Mouse (Mus musculus): Measurements from ENCODE around the gene Svep1.

The Svep1 gene

GRCm38 (mm10) chr4:58170430-58170829 lies 36.2 kb downstream of the Svep1 start:
- DNase-seq (ENCODE audit: low spot score) = no peak

GRCm38 (mm10) chr4:58169918-58170317 lies 36.7 kb downstream of the Svep1 start:
- no peak for DNase-seq (ENCODE audit: low spot score)

DNA sequence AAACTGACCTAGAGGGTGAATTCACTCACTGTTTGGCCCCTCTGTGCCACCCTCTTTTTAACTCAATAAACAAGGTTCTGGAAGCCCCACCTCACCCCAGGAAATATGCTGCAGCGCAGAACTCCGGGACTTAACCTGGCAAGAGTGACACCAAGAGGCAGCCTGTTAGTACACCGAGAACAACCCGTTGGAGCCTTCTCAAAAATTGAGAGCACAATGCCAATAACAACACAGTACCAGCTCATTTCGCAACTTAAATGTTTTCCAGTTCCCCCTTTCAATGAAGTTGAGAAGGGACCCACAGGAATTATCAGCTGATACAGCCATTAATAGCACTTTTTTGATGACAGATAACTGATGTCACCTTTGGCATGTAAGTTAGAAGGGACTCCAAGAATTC lies 38.3 kb downstream of the Svep1 start:
- DNase-seq (ENCODE audit: low spot score) = no peak

DNA sequence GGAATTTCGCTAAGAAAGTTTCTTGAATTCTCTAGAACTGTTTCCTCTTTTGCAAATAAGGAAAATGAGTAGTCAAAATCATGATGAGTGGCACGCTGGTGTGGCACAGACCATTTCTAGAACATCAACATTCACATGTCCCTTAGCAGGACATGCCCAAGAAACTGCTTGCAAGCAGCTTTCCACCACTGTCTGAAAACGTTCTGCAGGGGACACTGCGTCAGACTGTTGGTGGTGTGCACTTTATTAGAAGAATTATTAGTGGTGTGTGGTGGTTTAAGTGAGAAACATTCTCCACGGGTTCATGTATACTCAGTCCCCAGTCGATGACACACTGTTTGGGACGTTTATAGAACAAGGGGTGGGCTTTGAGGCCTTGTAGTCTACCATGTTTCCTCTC lies 40.9 kb downstream of the Svep1 start:
- no peak for DNase-seq (ENCODE audit: low spot score)

DNA sequence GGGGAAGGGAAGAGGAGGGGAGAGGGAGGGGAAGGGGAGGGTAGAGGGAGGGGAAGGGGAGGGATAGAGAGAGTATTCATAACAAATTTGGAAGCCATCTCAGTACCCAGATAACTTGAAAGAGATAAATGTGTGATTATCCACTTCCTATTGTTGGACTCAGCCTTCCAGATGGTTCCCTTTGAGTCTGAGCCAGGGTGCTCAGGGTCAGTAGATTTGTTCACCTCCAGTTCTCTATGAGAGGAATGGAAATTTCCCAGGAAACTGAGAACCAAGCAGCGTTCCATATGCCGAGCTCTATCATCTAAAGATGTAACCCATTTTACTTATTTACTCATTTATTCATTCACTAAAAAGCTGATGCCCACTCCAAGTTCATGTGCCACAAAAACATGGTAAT lies 44.8 kb downstream of the Svep1 start:
- DNase-seq (ENCODE audit: low spot score) = no peak

DNA sequence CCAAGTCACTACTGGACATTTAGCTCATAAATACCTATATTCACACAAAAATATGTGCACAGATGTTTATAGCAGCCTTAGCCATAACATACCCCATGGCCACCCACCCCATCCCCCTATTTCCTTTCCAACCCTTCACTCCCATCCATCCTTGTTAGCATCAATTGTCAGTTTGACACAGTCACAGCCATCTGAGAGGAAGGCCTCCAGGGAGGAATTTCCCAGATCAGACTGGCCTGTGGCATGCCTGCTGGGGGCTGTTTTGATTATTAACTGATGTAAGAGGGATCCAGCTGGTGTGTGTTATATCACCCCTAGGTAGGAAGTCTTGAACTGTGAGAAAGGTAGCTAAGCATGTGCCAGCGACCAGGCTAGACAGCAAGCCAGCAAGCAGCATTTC lies 47.1 kb downstream of the Svep1 start:
- DNase-seq (ENCODE audit: low spot score) = no peak

DNA sequence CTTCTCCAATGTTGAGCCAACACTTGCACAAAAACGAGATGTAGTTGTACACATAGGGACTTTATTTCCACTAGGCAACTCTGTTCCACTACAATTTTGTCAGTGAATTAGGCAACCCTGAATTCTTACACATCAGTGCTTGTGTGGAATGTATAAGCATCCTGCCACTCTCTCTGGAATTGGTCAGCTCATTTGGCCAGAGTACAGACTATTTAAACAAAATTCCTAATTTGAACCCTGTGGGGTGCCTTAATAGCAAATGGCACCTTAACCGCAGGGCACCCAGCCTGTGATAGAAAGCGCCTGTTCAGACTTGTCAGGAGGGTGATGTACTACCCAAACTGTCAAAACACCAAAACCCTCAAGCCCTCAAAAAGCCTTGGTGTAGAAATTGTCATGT lies 56.4 kb downstream of the Svep1 start:
- no peak for DNase-seq (ENCODE audit: low spot score)

- no peak for DNase-seq (ENCODE audit: low spot score)
Measured at GRCm38 (mm10) chr4:58149186-58149585, 57.5 kb downstream of the Svep1 start.

DNA sequence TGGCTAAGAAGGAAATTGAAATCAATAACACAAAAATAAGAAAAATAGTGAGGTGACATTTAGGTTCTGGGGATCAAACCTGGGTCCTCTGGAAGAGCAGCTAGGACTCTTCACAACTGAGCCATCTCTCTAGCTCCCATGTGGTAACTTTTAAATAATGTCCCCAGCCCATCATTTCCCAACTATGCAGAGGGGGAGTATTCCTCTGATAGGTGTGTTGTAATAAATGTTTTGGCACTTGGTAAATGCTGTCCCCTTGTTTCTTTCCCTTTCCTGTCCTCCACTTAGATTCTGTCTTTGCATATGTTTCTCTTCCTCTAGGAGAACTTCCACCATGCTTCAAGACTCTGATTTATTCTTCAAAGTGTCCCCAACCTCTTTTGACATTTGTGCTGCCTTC lies 58.1 kb downstream of the Svep1 start:
- DNase-seq (ENCODE audit: low spot score) = no peak

- DNase-seq (ENCODE audit: low spot score) = no peak
Measured at GRCm38 (mm10) chr4:58146676-58147075, 60.0 kb downstream of the Svep1 start.

DNA sequence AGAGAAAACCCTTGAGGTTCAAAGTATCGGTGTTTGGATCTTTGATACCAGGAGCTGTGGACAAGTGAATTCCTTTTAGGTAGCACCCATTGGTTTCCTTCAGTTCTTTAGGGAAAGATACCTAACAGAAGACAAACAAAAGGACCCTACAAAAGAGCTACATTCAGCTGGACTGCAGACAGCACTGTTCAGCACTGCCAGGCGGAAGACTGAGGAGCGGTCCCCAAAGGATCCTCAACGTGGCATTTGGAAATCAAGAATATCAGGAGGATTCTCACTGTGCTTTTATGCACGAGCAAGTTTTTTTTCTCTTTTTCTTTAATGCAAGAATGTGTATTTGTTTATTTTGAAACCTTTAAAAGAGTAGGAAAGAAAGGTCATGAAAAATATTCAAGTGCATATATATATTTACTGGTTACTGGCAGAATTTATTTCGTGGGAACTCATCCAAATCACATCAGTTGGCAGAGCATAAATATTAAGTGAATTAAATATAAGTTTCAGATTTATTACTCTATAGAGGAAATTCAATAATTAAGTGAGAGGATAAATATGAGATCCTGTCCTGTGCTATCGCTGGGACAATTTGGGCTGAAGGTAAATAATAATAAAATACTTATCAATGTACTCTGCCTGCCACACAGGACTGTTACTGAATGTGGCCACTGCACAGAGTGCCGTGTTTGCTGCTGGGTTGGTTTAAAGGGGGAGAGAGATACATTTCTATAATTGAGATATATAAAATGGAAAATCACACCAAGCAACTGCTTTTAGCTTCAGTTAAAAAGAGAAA lies 66.7 kb downstream of the Svep1 start:
- no peak for DNase-seq (ENCODE audit: low spot score)

GRCm38 (mm10) chr4:58139241-58139640 lies 67.4 kb downstream of the Svep1 start:
- DNase-seq (ENCODE audit: low spot score) = no peak

DNA sequence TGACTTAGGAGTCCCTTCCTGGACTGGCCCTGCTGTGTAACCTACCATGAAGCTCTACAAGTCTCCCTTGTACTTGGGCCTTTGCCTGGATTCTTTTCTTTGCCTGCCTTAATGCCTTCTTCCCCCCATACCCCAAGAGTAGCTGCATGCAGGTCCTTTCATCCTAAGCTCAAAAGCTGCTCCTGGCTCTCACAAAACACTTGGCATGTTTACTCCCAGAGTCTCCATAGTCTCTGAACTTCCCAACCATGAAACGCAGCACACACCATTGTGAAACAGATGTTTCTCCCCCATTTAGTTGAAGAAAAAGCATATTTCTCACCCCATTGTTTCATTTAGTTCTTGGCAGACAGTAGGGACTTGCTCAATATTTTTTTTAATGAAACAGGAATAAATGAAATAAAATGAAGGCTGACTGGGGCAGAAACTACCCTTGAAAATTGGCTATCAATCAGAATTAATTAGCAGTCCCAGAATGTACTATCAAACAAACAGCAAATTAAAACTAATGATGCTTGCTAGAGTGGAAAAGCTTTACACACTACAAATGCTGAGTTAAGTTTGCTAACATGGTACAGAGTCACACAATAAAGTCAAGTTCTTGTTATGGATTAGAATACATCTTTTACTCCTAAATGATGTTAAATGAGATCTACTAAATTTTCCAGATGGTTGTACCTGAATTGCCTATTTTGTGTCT lies 72.9 kb downstream of the Svep1 start:
- DNase-seq (ENCODE audit: low spot score) = no peak

DNA sequence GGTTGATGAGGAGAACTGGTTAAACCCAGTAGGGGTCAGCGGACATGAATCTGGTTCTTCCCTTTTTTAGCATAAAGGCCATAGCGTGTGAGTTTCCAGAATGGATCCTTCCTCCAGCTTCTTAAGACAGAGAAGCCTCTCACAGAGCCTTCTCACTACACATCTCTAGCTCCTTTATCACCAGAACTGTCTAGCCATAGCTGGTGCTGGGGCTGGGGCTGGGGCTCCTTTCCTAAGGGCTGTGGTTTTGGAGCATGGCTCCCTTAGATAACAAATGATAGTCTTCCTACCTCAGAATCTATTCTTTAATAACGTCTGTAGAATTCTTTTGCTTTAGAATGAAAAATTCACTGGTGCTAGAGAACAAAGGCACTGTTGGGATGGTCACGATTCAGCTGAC lies 76.8 kb downstream of the Svep1 start:
- no peak for DNase-seq (ENCODE audit: low spot score)

GRCm38 (mm10) chr4:58127024-58127423 lies 79.6 kb downstream of the Svep1 start:
- DNase-seq (ENCODE audit: low spot score) = no peak

DNA sequence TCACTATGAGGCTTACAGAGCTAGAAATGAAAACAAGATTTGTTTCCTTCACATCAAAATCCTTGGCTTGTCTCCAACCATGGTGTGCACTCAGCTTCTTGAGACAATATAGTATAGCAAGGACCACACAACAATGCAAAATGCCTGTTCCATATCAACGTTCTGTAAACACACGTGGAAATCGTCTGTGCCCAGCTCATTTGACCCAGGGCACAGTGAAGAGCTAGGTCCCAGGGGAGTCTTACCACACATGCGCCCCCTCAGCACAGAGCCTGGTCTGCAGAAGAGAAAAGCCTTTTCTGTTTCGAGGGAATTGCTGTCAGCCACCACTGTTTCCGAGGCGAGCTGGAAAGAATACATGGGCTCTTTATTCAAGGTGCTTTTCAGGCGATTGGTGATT lies 91.2 kb downstream of the Svep1 start:
- DNase-seq (ENCODE audit: low spot score) = no peak

DNA sequence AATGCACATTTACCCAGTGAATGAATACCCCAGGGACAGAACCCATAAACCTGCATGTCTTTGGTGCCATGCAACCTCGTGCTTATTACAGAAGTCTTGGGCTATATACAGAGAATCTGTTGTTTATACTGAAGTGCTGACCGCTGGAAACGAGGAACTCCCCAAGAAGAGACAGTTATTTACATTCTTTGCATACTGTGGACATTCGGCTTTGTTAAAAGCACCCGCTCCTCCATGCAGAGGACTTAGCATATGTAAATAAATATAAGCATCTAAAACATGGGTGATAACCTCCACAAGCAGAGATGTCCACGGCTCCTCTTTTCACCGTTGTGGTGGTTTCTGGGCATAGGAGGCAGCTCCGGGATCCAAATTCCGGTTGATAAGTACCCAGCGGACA lies 95.7 kb downstream of the Svep1 start:
- DNase-seq (ENCODE audit: low spot score) = no peak

DNA sequence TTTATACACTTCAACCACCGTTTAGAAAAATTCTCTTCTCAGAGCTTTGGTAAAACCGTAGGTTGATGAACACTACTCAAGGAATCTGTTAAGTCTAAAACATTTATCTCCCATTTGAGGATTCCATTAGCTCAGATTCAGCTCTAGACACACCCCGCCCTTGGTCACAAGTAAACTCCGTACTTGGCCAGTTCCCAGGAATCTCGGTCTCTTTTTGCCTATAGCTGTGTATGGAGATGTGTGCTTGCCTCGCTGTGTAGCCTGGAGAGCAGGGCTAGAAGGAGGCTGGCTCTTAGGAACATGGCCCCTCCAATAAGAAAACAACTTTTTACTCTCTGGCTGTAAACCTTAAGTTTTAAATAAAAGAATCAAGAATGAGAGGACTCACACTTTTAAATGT lies 96.9 kb downstream of the Svep1 start:
- no peak for DNase-seq (ENCODE audit: low spot score)

- no peak for DNase-seq (ENCODE audit: low spot score)
Measured at GRCm38 (mm10) chr4:58108364-58108763, 98.3 kb downstream of the Svep1 start.

DNA sequence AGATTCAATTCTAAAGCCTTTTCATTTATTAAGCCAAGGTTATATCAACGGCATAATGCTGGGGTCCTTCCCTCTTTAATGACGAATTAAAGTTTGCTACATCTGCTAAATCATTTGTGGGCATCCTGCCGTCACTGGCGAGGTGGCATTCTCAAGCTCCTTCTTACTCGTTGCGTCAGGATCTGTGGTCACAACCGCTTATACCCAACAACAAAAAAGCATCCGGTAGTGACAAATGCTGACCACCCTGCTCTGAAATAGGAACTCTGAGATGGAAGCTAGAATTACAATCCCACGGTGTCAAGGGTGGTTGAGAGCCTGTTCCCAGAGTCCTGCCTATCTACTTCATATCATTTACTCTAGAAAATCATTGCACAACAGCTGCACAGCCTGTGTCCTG lies 108.9 kb downstream of the Svep1 start:
- DNase-seq (ENCODE audit: low spot score) = no peak

DNA sequence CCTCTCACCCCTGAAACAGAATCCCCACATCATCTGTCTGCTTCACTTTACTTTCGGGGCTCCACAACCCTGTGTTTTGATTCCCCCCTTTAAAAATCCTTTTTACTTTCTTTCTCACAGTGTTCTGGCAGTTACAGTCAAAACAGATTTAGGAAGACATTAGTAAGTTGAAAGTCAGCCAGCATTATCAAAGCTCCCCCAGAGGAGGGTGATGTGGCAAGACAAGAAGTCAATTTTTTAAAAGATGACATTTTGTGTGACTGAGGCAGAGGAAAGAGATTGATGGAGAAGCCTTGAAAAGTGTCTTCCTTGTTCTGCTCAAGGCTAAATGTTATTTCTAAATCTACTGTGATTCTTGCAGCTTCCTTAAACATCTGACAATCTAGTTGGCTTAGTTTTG lies 119.9 kb downstream of the Svep1 start:
- DNase-seq (ENCODE audit: low spot score) = no peak

DNA sequence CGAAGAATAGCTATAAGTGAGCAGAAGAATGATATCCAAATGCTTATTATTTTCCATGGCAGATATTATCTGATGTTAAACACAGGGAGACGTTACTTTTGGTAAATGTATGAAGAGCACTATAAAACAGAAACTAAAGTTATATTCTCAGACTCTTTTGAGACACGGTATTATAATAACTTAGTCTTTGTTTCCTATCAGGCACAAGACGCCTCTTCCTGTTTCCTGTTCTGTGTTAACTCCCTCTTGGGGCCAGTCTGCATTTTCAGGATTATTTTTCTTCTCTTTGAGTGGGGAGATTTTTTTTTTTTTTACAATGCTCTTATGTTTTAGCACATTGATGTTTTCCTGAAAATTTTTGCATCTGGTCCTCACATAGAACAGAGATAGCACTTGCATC lies 120.5 kb downstream of the Svep1 start:
- no peak for DNase-seq (ENCODE audit: low spot score)

GRCm38 (mm10) chr4:58085340-58085739 lies 121.3 kb downstream of the Svep1 start:
- no peak for DNase-seq (ENCODE audit: low spot score)

- DNase-seq (ENCODE audit: low spot score) = no peak
Measured at GRCm38 (mm10) chr4:58084155-58084554, 122.5 kb downstream of the Svep1 start.
